Mouse (Mus musculus) CH12.LX (cell line): ENCODE measurements around the gene Hyal2. TPM values are rescaled to one million over a fixed set of nuclear protein-coding genes. Genes with fewer than 3 reads are reported as not detected.
"Not testable (repeated sequence)": the region's sequence is repeated elsewhere in the genome, so short reads cannot be mapped to it uniquely, and the experiment has no call there.

ENCODE experiments used
- DNase-seq: peaks from one replicate; pipeline ENCODE4 v3.0.0-alpha.2; 2013; ENCODE audit errors: extremely low read depth
- H3K27ac ChIP-seq: 2 replicates; pipeline ENCODE4 v1.5.1; 2012; ENCODE audit warnings: low read depth, mild to moderate bottlenecking, control low read depth, moderate library complexity; ENCODE audit not compliant: insufficient read depth
- H3K27me3 ChIP-seq: replicated peaks from 2 replicates; pipeline ENCODE3; 2012; ENCODE audit warnings: inconsistent platforms
- H3K36me3 ChIP-seq, 2 experiments: replicated peaks in 1 of 2; 2 replicates each; pipeline versions ENCODE3 to v1.6.1; 2012; ENCODE audit warnings: inconsistent platforms in 1 of 2, low read length in 1 of 2, mild to moderate bottlenecking in 1 of 2, mixed read lengths in 1 of 2, moderate library complexity in 1 of 2; ENCODE audit not compliant: control insufficient read depth in 1 of 2, insufficient read depth in 1 of 2
- H3K4me1 ChIP-seq, 2 experiments: 2 replicates each; pipeline ENCODE4 v1.6.1; 2012; ENCODE audit warnings: inconsistent platforms in 1 of 2, moderate library complexity in 1 of 2; ENCODE audit not compliant: insufficient read depth in 2 of 2, control insufficient read depth in 1 of 2
- H3K4me2 ChIP-seq: 2 replicates; pipeline ENCODE4 v1.6.1; 2012; ENCODE audit warnings: low read depth, mild to moderate bottlenecking, control low read depth; ENCODE audit not compliant: poor library complexity, insufficient read depth, severe bottlenecking
- H3K4me3 ChIP-seq, 3 experiments: fragments of 150-350 bp in 1 of 3; sonication (generic) in 1 of 3; replicated peaks in 1 of 3; 2 replicates each; pipeline versions ENCODE3 to v1.5.1; 2011 to 2012; ENCODE audit warnings: low read depth in 2 of 3, low read length in 2 of 3, mild to moderate bottlenecking in 2 of 3, moderate library complexity in 2 of 3, control low read depth in 1 of 3, improper control_type of control experiment in 1 of 3, inconsistent platforms in 1 of 3, mixed read lengths in 1 of 3; ENCODE audit not compliant: poor library complexity in 1 of 3
- H3K79me2 ChIP-seq: replicated peaks from 2 replicates; pipeline ENCODE4 v1.6.1; 2012; ENCODE audit warnings: mild to moderate bottlenecking, moderate library complexity; ENCODE audit not compliant: control insufficient read depth, poor library complexity, insufficient read depth, severe bottlenecking; ENCODE audit errors: extremely low read depth
- H3K9ac ChIP-seq: 2 replicates; pipeline ENCODE4 v1.6.1; 2012; ENCODE audit warnings: low read depth, mild to moderate bottlenecking, control low read depth, moderate library complexity; ENCODE audit not compliant: insufficient read depth
- H3K9me3 ChIP-seq: replicated peaks from 2 replicates; pipeline ENCODE3; 2012; ENCODE audit warnings: low read length, inconsistent platforms, mixed read lengths
- CTCF ChIP-seq, 2 experiments: IDR thresholded peaks in 1 of 2; conservative IDR thresholded peaks in 1 of 2; 2 replicates each; pipeline ENCODE4 v1.5.1; 2011 to 2012; ENCODE audit warnings: low read depth in 2 of 2, low read length in 2 of 2, improper control_type of control experiment in 1 of 2, inconsistent platforms in 1 of 2, mild to moderate bottlenecking in 1 of 2, moderate library complexity in 1 of 2
- E2F4 ChIP-seq: IDR thresholded peaks from 2 replicates; pipeline ENCODE4 v1.6.1; 2011; ENCODE audit warnings: low read depth, low read length, improper control_type of control experiment; ENCODE audit not compliant: insufficient replicate concordance
- ELF1 ChIP-seq: IDR thresholded peaks from 2 replicates; pipeline ENCODE4 v1.6.1; 2014; ENCODE audit warnings: low read depth, mild to moderate bottlenecking, inconsistent platforms, low read length, improper control_type of control experiment
- GABPA ChIP-seq: IDR thresholded peaks from 2 replicates; pipeline ENCODE4 v1.6.1; 2012; ENCODE audit warnings: low read depth, low read length, improper control_type of control experiment, inconsistent platforms; ENCODE audit not compliant: insufficient replicate concordance
- HCFC1 ChIP-seq: IDR thresholded peaks from 2 replicates; pipeline ENCODE4 v1.6.1; 2012; ENCODE audit warnings: low read depth, mild to moderate bottlenecking, inconsistent platforms, low read length, improper control_type of control experiment
- JUN ChIP-seq: IDR thresholded peaks from 2 replicates; pipeline ENCODE4 v1.6.1; 2011; ENCODE audit warnings: low read depth, mild to moderate bottlenecking, low read length, improper control_type of control experiment, moderate library complexity; ENCODE audit not compliant: insufficient read depth
- JUND ChIP-seq: conservative IDR thresholded peaks from 2 replicates; pipeline ENCODE4 v1.6.1; 2011; ENCODE audit warnings: low read depth, low read length, improper control_type of control experiment
- MAFK ChIP-seq: IDR thresholded peaks from 2 replicates; pipeline ENCODE4 v1.6.1; 2011; ENCODE audit warnings: low read length, improper control_type of control experiment; ENCODE audit not compliant: insufficient replicate concordance
- MYC ChIP-seq: IDR thresholded peaks from 2 replicates; pipeline ENCODE4 v1.6.1; 2011; ENCODE audit warnings: low read depth, mild to moderate bottlenecking, improper control_type of control experiment, low read length
- NRF1 ChIP-seq: IDR thresholded peaks from 2 replicates; pipeline ENCODE4 v1.6.1; 2014; ENCODE audit warnings: low read depth, mild to moderate bottlenecking, inconsistent platforms, low read length, improper control_type of control experiment, moderate library complexity
- PAX5 ChIP-seq: IDR thresholded peaks from 2 replicates; pipeline ENCODE4 v1.6.1; 2012; ENCODE audit warnings: low read length, inconsistent platforms, mixed read lengths
- POLR2AphosphoS2 ChIP-seq: IDR thresholded peaks from 2 replicates; pipeline ENCODE4 v1.6.1; 2011; ENCODE audit warnings: low read depth, low read length, improper control_type of control experiment
- TCF12 ChIP-seq: IDR thresholded peaks from 2 replicates; pipeline ENCODE4 v1.6.1; 2014; ENCODE audit warnings: low read depth, mild to moderate bottlenecking, inconsistent platforms, low read length, improper control_type of control experiment
- ZKSCAN1 ChIP-seq: IDR thresholded peaks from 2 replicates; pipeline ENCODE4 v1.6.1; 2012; ENCODE audit warnings: low read depth, inconsistent platforms, low read length, improper control_type of control experiment, borderline replicate concordance
- ZNF384 ChIP-seq: IDR thresholded peaks from 2 replicates; pipeline ENCODE4 v1.6.1; 2012; ENCODE audit warnings: low read depth, low read length, improper control_type of control experiment, inconsistent platforms
- dilution Hi-C: fragments of 300-500 bp; cut with MboI; formaldehyde crosslinking; loops from 2 replicates; pipeline ENCODE4 v1.14.3; 2020; ENCODE audit warnings: low sequenced_read_pairs; ENCODE audit not compliant: extremely low pct_unique_long_range_greater_than_20kb, extremely low pct_ligation_motif_present
- in situ Hi-C: fragments of 300-500 bp; cut with MboI; formaldehyde crosslinking; loops from 3 replicates; pipeline ENCODE4 v1.14.3; 2019; ENCODE audit warnings: low sequenced_read_pairs, low pct_ligation_motif_present, low pct_unique_long_range_greater_than_20kb, mixed read lengths
- polyA plus RNA-seq: library from polyadenylated mRNA; unstranded; fragments of >175 nt; gene quantifications from 2 replicates; pipeline ENCODE4 v1.2.1, GENCODE M21; 2012; ENCODE audit warnings: low read depth; ENCODE audit not compliant: insufficient read length
- total RNA-seq, 2 experiments: library from RNA; depleted of rRNA; stranded (reverse); fragments of 300-350 nt in 1 of 2; fragments of >200 nt in 1 of 2; gene quantifications; 2 replicates each; pipeline ENCODE4 v1.2.3; 2012 to 2014

Gene Hyal2
- total and polyA plus RNA-seq, 3 experiments: 16.4 to 30.9 (median 26.8) TPM

DNA sequence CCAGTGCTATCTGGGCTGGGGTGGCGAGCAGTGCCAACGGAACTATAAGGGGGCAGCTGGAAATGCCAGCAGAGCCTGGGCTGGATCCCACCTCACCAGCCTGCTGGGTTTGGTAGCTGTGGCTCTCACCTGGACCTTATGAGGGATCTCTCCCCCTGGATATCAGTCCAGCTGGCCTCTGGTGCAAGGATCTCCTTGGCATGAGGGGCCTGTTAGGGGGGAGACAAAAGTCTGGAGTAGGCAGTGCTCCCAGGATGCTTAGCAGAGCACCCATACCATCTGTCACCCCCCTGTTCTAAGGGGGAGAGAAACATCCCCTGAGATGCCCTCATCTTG lies 4.5 kb downstream of the Hyal2 start:
- Histone ChIP-seq H3K27me3 (no peaks in the 10 kb centered on the region), H3K4me2 (no peak overlapping the region), H3K27ac (no peak overlapping the region), H3K9ac (no peak overlapping the region), H3K79me2 (no peaks in the 10 kb centered on the region), H3K4me1 (peaks cover 21 to 39% of the 10 kb centered on the region in 2 experiments), H3K36me3 (peaks cover 22 to 41% of the 10 kb centered on the region in 2 experiments), H3K4me3 (no peak overlapping the region), H3K9me3 (no peaks in the 10 kb centered on the region)
- in situ Hi-C loops: no loop called here
- dilution Hi-C loops: no loop called here
- no peak for DNase-seq
- TF ChIP-seq GABPA (no peak), MAFK (no peak), ELF1 (no peak), ZNF384 (no peak), POLR2AphosphoS2 (no peak), PAX5 (no peak), JUN (no peak), TCF12 (no peak), NRF1 (no peak), ZKSCAN1 (no peak), JUND (no peak), MYC (no peak), HCFC1 (no peak), E2F4 (no peak)

DNA sequence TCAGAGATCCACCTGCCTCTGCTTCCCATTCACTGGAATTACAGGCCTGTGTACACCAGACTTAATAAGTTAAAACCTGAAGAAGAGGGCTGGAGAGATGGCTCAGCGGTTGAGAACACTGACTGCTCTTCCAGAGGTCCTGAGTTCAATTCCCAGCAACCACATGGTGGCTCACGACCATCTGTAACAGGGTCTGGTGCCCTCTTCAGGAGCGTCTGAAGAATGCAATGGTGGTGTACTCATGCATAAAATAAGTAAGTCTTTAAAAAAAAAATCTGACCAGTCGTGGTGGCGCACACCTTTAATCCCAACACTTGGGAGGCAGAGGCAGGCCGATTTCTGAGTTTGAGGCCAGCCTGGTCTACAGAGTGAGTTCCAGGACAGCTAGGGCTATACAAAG lies 6.0 kb downstream of the Hyal2 start:
- H3K9me3 ChIP-seq, H3K79me2 ChIP-seq, dilution Hi-C loops, H3K9ac ChIP-seq, H3K27ac ChIP-seq, H3K27me3 ChIP-seq, H3K4me3 ChIP-seq, H3K4me2 ChIP-seq, DNase-seq, in situ Hi-C loops: not testable (repeated sequence)
- Histone ChIP-seq H3K36me3 (peaks cover 22 to 41% of the 10 kb centered on the region in 2 experiments), H3K4me1 (peaks cover 18 to 32% of the 10 kb centered on the region in 2 experiments)
- TF ChIP-seq CTCF (conservative IDR thresholded peaks at IDR 0.05 in 1 of 2, IDR thresholded peaks at IDR 0.05 in 1 of 2; ENCODE audit: low read depth in 2 of 2, low read length in 2 of 2): peak in 1 of 2 experiments; percentile 49; a peak in 2 of 4 replicates
